Mouse (Mus musculus) megakaryocyte, embryonic 14.5 days (primary cell): ENCODE data around the gene Sh3d21. TPM values are rescaled to one million over a fixed set of nuclear protein-coding genes. Genes with fewer than 3 reads are reported as not detected.

Experiments used
- H3K27me3 ChIP-seq: replicated peaks from 2 replicates; pipeline ENCODE3; 2012; ENCODE audit warnings: inconsistent platforms
- H3K36me3 ChIP-seq: replicated peaks from 2 replicates; pipeline ENCODE3; 2012; ENCODE audit warnings: low read length, inconsistent platforms, mixed read lengths
- H3K4me1 ChIP-seq: 2 replicates; pipeline ENCODE4 v1.6.1; 2012; ENCODE audit warnings: inconsistent platforms
- H3K4me3 ChIP-seq: replicated peaks from 2 replicates; pipeline ENCODE3; 2012; ENCODE audit warnings: moderate library complexity, mild to moderate bottlenecking, inconsistent platforms
- H3K9me3 ChIP-seq: 2 replicates; pipeline ENCODE4 v1.6.1; 2012; ENCODE audit warnings: inconsistent platforms
- FLI1 ChIP-seq: IDR thresholded peaks from 2 replicates; pipeline ENCODE4 v1.6.1; 2012; ENCODE audit warnings: low read length, inconsistent platforms, mixed read lengths
- GATA1 ChIP-seq: IDR thresholded peaks from 3 replicates; pipeline ENCODE4 v1.6.1; 2012; ENCODE audit warnings: mixed read lengths, low read length, inconsistent platforms, borderline replicate concordance
- polyA plus RNA-seq: library from polyadenylated mRNA; stranded (reverse); fragments of >175 nt; gene quantifications from 2 replicates; pipeline ENCODE4 v1.2.3, GENCODE M21; 2012; ENCODE audit warnings: low replicate concordance; ENCODE audit not compliant: insufficient read depth

Gene Sh3d21
- polyA plus RNA-seq, 1 experiment: 0.16 TPM

DNA sequence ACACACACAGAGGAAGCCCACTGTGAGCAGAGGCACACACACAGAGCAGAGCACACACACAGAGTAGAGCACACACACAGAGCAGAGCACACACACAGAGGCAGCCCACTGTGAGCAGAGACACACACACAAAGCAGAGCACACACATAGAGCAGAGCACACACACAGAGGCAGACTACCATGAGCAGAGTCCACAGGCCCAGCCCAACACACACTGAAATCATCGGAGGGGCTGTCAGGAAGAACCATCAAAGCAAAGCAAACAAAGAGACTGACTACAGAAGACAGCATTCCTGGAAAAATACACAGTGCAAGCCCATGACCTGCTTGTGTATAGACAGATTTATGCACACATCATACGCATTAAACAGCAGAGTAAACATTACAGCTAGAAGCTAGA lies 7.4 kb downstream of the Sh3d21 start:
- peaks cover 31% of the 10 kb centered on the region for H3K36me3 ChIP-seq
- peak overlapping the region; percentile 62 for H3K4me3 ChIP-seq
- TF ChIP-seq GATA1: no peak
- no peak for TF ChIP-seq FLI1
- H3K9me3 ChIP-seq: 0 out of 2 replicates have a peak, but pooled peaks cover 3% of the 10 kb centered on the region
- no peaks in the 10 kb centered on the region for H3K27me3 ChIP-seq
- peaks cover 29% of the 10 kb centered on the region for H3K4me1 ChIP-seq

DNA sequence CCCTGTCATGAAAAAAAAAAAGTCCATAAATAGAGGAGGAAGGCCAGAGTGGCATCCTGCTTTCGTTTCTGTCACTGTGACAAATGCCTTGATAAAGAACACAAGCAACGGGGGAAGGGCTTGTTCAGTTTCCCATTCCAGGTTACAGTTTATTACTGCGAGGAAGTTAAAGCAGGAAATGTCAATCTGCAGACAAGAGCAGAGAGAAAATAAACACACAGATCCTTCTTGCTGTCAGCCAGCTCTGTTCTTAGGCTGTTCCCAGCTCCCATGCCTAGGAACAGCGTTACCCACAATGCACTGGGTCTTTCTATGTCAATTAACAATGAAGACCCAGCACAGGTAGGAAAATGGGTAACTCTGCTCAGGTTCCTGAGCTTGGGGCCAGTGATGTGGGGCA lies 8.1 kb downstream of the Sh3d21 start:
- 0 out of 2 replicates have a peak, but pooled peaks cover 3% of the 10 kb centered on the region for H3K9me3 ChIP-seq
- TF ChIP-seq GATA1 (no peak), FLI1 (no peak)
- peak overlapping the region; percentile 40 for H3K4me3 ChIP-seq
- peaks cover 38% of the 10 kb centered on the region for H3K36me3 ChIP-seq
- H3K4me1 ChIP-seq: peaks cover 36% of the 10 kb centered on the region
- no peaks in the 10 kb centered on the region for H3K27me3 ChIP-seq

GRCm38 (mm10) chr4:126152864-126153263 lies 10.4 kb downstream of the Sh3d21 start:
- no peak overlapping the region for H3K4me3 ChIP-seq
- peaks cover 48% of the 10 kb centered on the region for H3K36me3 ChIP-seq
- peaks cover 14% of the 10 kb centered on the region for H3K27me3 ChIP-seq
- TF ChIP-seq FLI1 (no peak), GATA1 (no peak)
- 0 out of 2 replicates have a peak, but pooled peaks cover 3% of the 10 kb centered on the region for H3K9me3 ChIP-seq
- peaks cover 56% of the 10 kb centered on the region for H3K4me1 ChIP-seq

DNA sequence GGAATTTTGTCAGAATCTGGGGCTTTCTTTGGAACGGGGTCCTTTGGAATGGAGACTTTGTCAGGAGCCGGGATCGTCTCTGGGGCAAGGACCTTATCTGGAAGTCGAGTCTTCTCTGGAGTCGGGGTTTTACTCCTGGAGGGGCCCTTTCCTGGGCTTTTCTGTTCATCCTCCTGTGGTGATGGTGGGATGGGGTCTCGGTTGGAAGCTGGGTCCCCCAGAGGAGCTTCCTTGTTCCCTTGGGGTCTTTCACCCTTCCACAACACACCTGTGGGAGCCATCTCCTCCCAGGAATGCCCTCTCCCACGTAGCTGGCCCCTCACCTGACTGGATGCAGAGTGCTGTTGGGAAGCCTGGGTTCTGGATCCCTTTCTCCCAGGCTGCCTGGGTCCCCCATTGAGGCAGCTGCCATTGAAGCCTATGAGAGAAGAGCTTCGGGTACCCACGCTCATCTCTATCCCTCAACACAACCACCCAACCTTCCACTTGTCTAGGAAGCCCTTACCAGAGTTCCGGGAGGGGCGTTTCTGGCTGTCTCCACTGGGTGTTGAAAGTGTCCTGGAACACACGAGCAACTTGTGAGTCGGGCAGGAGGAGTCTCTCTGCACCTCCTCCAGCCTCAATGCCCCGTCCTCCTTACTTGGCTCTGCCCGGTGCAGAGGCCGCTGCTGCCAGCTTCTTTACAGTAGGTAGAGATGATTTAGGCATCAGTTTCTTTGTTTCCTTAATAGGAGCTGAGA lies 11.4 kb downstream of the Sh3d21 start:
- Histone ChIP-seq H3K27me3 (peaks cover 20% of the 10 kb centered on the region), H3K9me3 (0 out of 2 replicates have a peak, but pooled peaks cover 2% of the 10 kb centered on the region), H3K36me3 (peaks cover 46% of the 10 kb centered on the region), H3K4me3 (no peak overlapping the region), H3K4me1 (peaks cover 61% of the 10 kb centered on the region)
- TF ChIP-seq GATA1 (no peak), FLI1 (no peak)

GRCm38 (mm10) chr4:126150949-126151320 lies 12.4 kb downstream of the Sh3d21 start:
- Histone ChIP-seq H3K4me1 (peaks cover 55% of the 10 kb centered on the region), H3K36me3 (peaks cover 39% of the 10 kb centered on the region), H3K9me3 (no peaks in the 10 kb centered on the region), H3K27me3 (peaks cover 20% of the 10 kb centered on the region), H3K4me3 (no peak overlapping the region)
- no peak for TF ChIP-seq FLI1
- no peak for TF ChIP-seq GATA1

GRCm38 (mm10) chr4:126150297-126150948 lies 12.9 kb downstream of the Sh3d21 start:
- Histone ChIP-seq H3K27me3 (peaks cover 20% of the 10 kb centered on the region), H3K36me3 (peaks cover 39% of the 10 kb centered on the region), H3K9me3 (no peaks in the 10 kb centered on the region), H3K4me3 (no peak overlapping the region), H3K4me1 (peaks cover 50% of the 10 kb centered on the region)
- TF ChIP-seq FLI1: no peak

DNA sequence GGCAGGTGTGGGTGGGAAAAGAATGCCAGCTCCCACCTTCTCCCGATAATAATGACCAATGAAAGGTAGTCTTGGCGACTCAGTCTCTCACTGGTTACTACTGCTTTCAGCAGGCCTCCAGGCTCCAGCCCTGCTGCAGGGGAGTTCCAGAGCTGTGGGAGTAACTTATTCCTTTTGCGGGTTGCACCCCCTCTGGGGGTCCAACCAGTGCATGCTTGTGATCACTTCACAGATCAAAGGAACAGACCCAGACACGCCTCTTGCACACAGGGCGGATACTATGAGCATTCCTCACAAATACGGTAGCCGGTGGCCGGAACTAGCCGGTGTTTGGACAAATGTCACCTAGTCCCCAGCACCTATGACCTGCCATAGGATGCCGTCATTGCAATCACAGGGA lies 13.5 kb downstream of the Sh3d21 start:
- no peaks in the 10 kb centered on the region for H3K9me3 ChIP-seq
- TF ChIP-seq FLI1 (no peak), GATA1 (no peak)
- H3K27me3 ChIP-seq: peaks cover 20% of the 10 kb centered on the region
- peaks cover 44% of the 10 kb centered on the region for H3K4me1 ChIP-seq
- H3K36me3 ChIP-seq: peaks cover 39% of the 10 kb centered on the region
- H3K4me3 ChIP-seq: no peak overlapping the region

- Histone ChIP-seq H3K36me3 (peaks cover 36% of the 10 kb centered on the region), H3K4me1 (peaks cover 38% of the 10 kb centered on the region), H3K27me3 (peaks cover 20% of the 10 kb centered on the region), H3K9me3 (peaks cover under 1% of the 10 kb centered on the region), H3K4me3 (peak overlapping the region; percentile 92)
- TF ChIP-seq FLI1 (no peak), GATA1 (no peak)
Measured at GRCm38 (mm10) chr4:126149041-126149676, 14.1 kb downstream of the Sh3d21 start.

DNA sequence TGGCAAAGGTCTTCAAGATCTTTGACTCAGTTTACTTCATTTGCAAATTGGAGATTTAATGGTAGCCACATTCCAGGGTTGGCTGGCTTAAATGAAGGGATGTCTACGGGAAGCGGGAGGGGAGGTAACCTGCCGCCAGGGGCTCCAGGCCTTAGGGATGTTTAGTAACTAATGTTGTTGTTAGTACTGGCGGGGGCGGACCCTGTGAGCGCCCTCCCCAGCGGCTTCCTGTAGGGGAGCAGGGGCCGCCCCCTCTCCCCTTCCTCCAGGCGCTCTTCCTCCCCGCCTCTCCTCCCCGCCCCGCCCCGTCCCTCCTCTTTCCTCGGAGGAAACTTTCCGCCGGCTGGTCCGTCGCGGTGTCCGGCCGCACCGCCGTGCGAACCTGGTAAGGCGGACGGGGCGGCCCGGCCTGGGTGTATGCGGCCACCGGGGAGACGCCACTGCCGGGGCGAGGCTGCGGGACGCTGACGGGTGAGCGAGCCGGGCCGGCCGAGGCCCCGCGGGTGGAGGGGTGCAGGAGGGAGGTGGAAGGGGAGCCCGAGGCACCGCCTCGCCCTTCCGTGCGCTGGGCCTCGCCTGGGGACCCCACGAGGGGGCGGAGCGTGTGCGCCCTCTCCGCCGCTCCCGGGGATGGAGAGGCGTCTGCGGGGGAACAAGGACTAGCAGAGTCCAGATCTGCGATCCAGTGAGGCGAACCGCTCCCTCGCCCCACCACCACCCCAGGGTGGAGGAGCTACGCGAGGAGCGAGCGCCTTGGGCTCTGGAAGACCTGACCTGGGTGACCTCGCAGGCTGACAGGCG lies 14.9 kb downstream of the Sh3d21 start:
- Histone ChIP-seq H3K9me3 (peaks cover 9% of the 10 kb centered on the region), H3K4me3 (peak overlapping the region; percentile 92), H3K4me1 (peaks cover 35% of the 10 kb centered on the region), H3K36me3 (peaks cover 41% of the 10 kb centered on the region), H3K27me3 (peaks cover 20% of the 10 kb centered on the region)
- TF ChIP-seq GATA1 (no peak), FLI1 (no peak)
